Mouse (Mus musculus) E14TG2a.4 (cell line): Measurements from ENCODE around the gene Cd3eap.

Experiments
- CTCF ChIP-seq: conservative IDR thresholded peaks from 2 replicates; pipeline ENCODE4 v1.5.1; 2014; ENCODE audit warnings: low read length
- NANOG ChIP-seq: IDR thresholded peaks from 2 replicates; pipeline ENCODE4 v1.6.1; 2014; ENCODE audit warnings: borderline replicate concordance, low read length, mixed read lengths

DNA sequence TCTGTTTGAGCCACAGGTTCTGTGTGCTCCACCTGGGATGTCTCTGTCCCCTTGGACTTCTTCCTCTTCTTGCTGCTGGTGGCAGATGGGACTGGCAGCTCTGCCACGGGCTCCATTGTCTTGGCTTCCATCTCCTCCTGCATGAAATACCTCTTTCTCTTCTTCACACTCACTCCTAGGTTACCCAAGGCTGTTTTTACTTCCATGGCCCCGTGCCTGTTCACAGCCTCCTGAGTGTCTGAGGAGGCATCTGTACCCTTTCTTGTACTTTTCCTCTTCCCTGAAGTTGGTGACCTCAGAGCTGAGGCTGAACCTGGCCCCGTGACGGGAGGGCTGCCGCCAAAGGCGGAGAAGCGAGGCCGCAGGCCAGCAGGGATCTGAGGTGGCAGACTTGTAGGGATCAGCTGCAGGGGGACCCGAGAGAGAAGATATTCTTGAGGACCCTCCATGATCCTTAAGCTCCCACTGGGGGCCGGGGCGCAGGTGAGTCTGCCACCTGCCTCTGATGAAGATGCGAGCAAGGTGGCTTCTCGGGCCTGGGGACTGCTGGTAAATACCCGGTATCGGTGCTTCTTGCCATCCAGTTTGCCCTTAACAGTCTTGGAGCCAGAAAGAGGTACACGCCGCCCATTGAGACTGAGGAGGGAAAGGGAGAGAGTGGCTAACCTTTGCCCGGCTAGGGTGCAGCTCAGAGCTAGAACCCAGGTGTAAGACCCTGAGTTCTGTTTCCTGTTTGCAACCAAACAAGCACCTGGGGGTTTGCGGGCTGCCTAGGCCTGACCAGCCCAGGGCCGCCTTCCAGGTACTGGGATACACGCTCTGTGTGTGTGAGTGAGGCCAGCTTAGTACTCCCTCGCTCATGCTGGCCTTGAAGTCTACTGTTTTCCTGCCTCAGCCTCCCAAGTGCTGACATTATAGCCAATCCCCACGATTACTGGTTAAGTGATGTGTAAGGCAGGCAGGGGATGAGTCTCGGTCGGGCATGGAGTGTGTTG is 1.6 kb downstream of the Cd3eap start:
- no peak for TF ChIP-seq CTCF
- no peak for TF ChIP-seq NANOG
